Mouse (Mus musculus): ENCODE data around the gene Hist1h4f. TPM values are rescaled to one million over a fixed set of nuclear protein-coding genes. Genes with fewer than 3 reads are reported as not detected.
"Not testable (repeated sequence)": the region's sequence is repeated elsewhere in the genome, so short reads cannot be mapped to it uniquely, and the experiment has no call there.

Gene Hist1h4f
- polyA plus RNA-seq, 1 experiment from 2014 or later, result 0.88 TPM

DNA sequence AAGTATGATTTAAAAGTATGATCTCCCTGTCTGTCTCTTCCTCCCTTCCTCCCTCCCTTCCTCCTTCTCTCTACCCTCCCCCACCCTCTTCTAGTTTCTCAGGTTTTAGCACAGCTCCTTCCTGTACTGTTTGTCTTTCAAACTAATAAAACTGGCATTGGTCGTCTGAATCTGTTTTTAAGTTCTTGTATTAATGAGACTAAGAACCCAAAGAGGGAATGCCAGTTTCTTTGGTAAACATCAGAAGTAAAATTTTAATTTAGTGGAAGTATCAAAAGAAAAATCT, 35.4 kb upstream of the Hist1h4f start:
- WGBS, result 6% methylated on average over 1 of the region's 1 CpGs
- DNase-seq (ENCODE audit: low spot score) (no peak), ATAC-seq (ENCODE audit: low read depth) (no peak)

DNA sequence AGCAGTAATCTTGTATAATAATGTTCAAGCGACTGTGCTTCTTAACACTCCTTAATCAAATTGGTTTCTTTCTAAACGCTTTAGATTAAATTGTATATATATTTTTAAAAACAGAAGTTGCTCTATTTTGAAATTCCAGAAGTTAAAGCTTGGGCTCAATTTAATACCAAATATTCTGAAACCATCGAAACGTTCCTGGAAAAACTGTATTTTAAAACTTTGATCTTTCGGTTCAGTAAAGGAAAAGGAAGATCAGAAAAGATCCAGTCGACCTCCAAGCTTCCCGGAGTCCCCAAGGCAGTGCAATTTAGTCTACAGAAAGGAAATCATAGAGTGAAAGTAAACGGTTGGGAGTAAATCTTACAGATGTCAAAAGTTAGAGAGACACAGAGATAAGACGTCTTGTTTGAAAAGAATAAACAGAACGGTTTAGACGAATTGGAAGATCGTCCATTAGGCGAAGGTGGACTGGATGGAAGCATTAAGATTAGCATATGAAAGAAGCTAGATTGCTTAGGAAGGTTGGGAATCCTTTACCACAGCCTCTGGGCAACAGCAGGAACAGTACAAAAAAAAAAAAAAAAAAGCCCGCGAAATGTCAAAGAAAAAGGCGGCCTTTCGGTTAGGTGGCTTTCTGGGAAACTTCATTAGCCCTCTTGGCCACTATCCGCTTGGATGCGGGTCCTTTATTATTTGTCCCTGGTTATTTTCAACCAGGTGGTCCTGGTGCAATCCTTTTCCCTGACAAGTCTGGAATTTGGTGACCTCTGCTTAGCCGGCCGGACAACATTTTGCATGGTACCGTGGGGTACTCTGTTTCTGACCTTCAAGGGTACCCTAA, 34.9 kb upstream of the Hist1h4f start:
- peak overlapping the region; percentile 66 for H3K9ac ChIP-seq (ENCODE audit: low read depth, low read length)
- ATAC-seq (ENCODE audit: low read depth), result no peak
- peaks cover 23% of the 10 kb centered on the region; the same call in 1 of the 2 replicates for H3K4me1 ChIP-seq (ENCODE audit: control insufficient read depth, insufficient read depth, low read length)
- 2% methylated on average over 21 of the region's 22 CpGs for WGBS
- no peaks in the 10 kb centered on the region for H3K36me3 ChIP-seq (ENCODE audit: control insufficient read depth, insufficient read depth, low read length)
- H3K9me3 ChIP-seq (ENCODE audit: control insufficient read depth, low read length), result no peaks in the 10 kb centered on the region
- DNase-seq (ENCODE audit: low spot score), result peak; percentile 24
- H3K4me2 ChIP-seq (ENCODE audit: low read depth, low read length), result peak overlapping the region; percentile 65
- peak overlapping the region; percentile 93 for H3K27ac ChIP-seq (replicated peaks; ENCODE audit: low read depth, low read length)
- peak overlapping the region; percentile 45 for H3K4me3 ChIP-seq (ENCODE audit: low read depth, low read length)
- no peaks in the 10 kb centered on the region for H3K27me3 ChIP-seq (replicated peaks; ENCODE audit: control insufficient read depth, insufficient read depth, low read length)

More for the DNA sequence above, 35.4 kb upstream of the Hist1h4f start:
- H3K4me3 ChIP-seq (ENCODE audit: low read depth, low read length), result peak overlapping the region; percentile 45
- H3K27me3 ChIP-seq (replicated peaks; ENCODE audit: control insufficient read depth, insufficient read depth, low read length), result no peaks in the 10 kb centered on the region
- H3K9ac ChIP-seq (ENCODE audit: low read depth, low read length), result peak overlapping the region; percentile 66
- H3K9me3 ChIP-seq (ENCODE audit: control insufficient read depth, low read length), result no peaks in the 10 kb centered on the region
- H3K36me3 ChIP-seq (ENCODE audit: control insufficient read depth, insufficient read depth, low read length), result no peaks in the 10 kb centered on the region
- peak overlapping the region; percentile 93 for H3K27ac ChIP-seq (replicated peaks; ENCODE audit: low read depth, low read length)
- peak overlapping the region; percentile 65 for H3K4me2 ChIP-seq (ENCODE audit: low read depth, low read length)
- H3K4me1 ChIP-seq (ENCODE audit: control insufficient read depth, insufficient read depth, low read length), result peaks cover 23% of the 10 kb centered on the region; the same call in 1 of the 2 replicates

DNA sequence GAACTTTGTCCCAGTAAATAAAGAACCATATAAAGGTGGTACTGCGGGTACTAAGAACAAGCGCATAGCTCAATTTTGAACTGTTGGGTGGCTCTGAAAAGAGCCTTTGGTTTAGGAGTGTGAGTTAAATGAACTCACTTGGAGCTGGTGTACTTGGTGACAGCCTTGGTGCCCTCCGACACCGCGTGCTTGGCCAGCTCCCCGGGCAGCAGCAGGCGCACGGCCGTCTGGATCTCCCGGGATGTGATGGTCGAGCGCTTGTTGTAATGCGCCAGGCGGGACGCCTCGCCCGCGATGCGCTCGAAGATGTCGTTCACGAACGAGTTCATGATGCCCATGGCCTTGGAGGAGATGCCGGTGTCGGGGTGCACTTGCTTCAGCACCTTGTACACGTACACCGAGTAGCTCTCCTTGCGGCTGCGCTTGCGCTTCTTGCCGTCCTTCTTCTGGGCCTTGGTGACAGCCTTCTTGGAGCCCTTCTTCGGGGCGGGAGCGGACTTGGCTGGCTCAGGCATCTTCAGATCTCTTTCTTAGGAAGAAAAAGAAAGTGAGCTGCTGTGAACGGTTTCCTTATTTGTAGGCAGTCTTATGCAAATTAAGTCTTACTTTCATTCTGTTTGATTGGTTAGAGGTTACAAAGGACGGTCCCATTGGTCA, 34.1 kb upstream of the Hist1h4f start:
- under 1% methylated on average over 10 of the region's 36 CpGs for WGBS
- ATAC-seq (ENCODE audit: low read depth) (peak; percentile 89), DNase-seq (ENCODE audit: low spot score) (peak; percentile 97)
- not testable (repeated sequence) for H3K9me3 ChIP-seq (ENCODE audit: control insufficient read depth, low read length); H3K27me3 ChIP-seq (replicated peaks; ENCODE audit: control insufficient read depth, insufficient read depth, low read length); H3K36me3 ChIP-seq (ENCODE audit: control insufficient read depth, insufficient read depth, low read length)
- Histone ChIP-seq H3K4me2 (ENCODE audit: low read depth, low read length) (peak overlapping the region; percentile 65), H3K4me1 (ENCODE audit: control insufficient read depth, insufficient read depth, low read length) (peaks cover 27% of the 10 kb centered on the region; the same call in 1 of the 2 replicates), H3K9ac (ENCODE audit: low read depth, low read length) (peak overlapping the region; percentile 77), H3K4me3 (ENCODE audit: low read depth, low read length) (peak overlapping the region; percentile 45), H3K27ac (replicated peaks; ENCODE audit: low read depth, low read length) (peak overlapping the region; percentile 96)

DNA sequence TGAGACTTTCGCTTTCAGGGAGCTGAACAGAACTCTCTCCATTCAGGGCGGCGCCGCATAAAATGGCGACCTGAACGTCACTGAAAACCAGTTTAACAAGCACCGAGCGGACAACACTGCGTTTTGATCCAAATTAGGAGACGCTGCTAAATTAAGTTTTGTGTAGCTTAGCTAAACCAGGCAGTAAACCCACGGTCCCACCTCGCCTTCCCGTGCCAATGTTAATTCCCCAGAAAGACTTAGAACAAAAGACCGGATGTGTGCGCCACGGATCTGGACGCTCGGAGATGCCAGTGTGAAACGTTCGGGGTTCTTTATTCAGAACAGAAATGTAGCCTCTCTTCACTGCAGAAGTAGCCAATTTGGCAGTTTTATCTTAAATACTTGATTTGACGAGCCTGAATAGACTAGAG, 33.6 kb upstream of the Hist1h4f start:
- peak overlapping the region; percentile 45 for H3K4me3 ChIP-seq (ENCODE audit: low read depth, low read length)
- H3K27me3 ChIP-seq (replicated peaks; ENCODE audit: control insufficient read depth, insufficient read depth, low read length), result no peaks in the 10 kb centered on the region
- H3K36me3 ChIP-seq (ENCODE audit: control insufficient read depth, insufficient read depth, low read length), result no peaks in the 10 kb centered on the region
- under 1% methylated on average over 21 of the region's 21 CpGs for WGBS
- peaks cover 27% of the 10 kb centered on the region; the same call in 1 of the 2 replicates for H3K4me1 ChIP-seq (ENCODE audit: control insufficient read depth, insufficient read depth, low read length)
- peak; percentile 86 for DNase-seq (ENCODE audit: low spot score)
- peak overlapping the region; percentile 65 for H3K4me2 ChIP-seq (ENCODE audit: low read depth, low read length)
- H3K9me3 ChIP-seq (ENCODE audit: control insufficient read depth, low read length), result no peaks in the 10 kb centered on the region
- no peak for ATAC-seq (ENCODE audit: low read depth)
- peak overlapping the region; percentile 77 for H3K9ac ChIP-seq (ENCODE audit: low read depth, low read length)
- peak overlapping the region; percentile 96 for H3K27ac ChIP-seq (replicated peaks; ENCODE audit: low read depth, low read length)

GRCm38 (mm10) chr13:23584331-23584730, 32.9 kb upstream of the Hist1h4f start:
- Histone ChIP-seq H3K9ac (ENCODE audit: low read depth, low read length) (peak overlapping the region; percentile 77), H3K27ac (replicated peaks; ENCODE audit: low read depth, low read length) (peak overlapping the region; percentile 96), H3K36me3 (ENCODE audit: control insufficient read depth, insufficient read depth, low read length) (no peaks in the 10 kb centered on the region), H3K4me2 (ENCODE audit: low read depth, low read length) (peak overlapping the region; percentile 65), H3K27me3 (replicated peaks; ENCODE audit: control insufficient read depth, insufficient read depth, low read length) (no peaks in the 10 kb centered on the region), H3K9me3 (ENCODE audit: control insufficient read depth, low read length) (no peaks in the 10 kb centered on the region), H3K4me3 (ENCODE audit: low read depth, low read length) (peak overlapping the region; percentile 45), H3K4me1 (ENCODE audit: control insufficient read depth, insufficient read depth, low read length) (peaks cover 27% of the 10 kb centered on the region; the same call in 1 of the 2 replicates)
- DNase-seq (ENCODE audit: low spot score) (peak; percentile 34), ATAC-seq (ENCODE audit: low read depth) (no peak)

DNA sequence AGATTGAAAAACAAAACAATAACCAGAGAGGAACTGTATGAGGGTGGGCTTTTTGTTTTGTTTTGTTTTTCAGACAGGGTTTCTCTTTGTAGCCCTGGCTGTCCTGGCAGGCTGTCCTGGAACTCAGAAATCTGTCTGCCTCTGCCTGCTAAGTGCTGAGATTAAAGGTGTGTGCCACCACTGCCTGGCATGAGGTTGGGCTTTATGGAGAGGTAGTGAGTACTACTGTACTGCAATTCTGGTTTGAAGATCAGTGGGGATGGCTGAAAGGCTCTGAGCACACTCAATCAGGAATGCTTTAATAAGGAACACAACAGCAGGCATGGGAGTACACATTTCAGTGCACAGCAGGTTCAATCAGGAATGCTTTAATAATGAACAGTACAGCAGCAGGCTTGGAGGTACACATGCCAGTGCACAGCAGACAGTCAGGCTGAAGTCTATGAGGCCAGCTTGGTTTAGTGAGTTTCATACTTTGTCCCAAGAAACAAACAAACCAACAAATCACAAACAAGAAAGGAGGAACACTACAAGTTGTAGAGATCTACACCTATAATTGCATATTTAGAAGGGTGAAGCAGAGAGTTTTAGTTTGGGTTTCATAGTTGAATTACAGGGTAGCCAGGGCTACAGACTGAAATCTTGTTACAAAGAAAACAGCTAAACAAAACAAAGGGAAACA, 32.1 kb upstream of the Hist1h4f start:
- H3K9ac ChIP-seq (ENCODE audit: low read depth, low read length), result peak overlapping the region; percentile 8; the same call in 1 of the 2 replicates
- no peak overlapping the region for H3K4me3 ChIP-seq (ENCODE audit: low read depth, low read length)
- H3K4me2 ChIP-seq (ENCODE audit: low read depth, low read length), result peak overlapping the region; percentile 83; the same call in 1 of the 2 replicates
- no peaks in the 10 kb centered on the region for H3K9me3 ChIP-seq (ENCODE audit: control insufficient read depth, low read length)
- DNase-seq (ENCODE audit: low spot score), result no peak
- no peaks in the 10 kb centered on the region for H3K27me3 ChIP-seq (replicated peaks; ENCODE audit: control insufficient read depth, insufficient read depth, low read length)
- no peaks in the 10 kb centered on the region for H3K36me3 ChIP-seq (ENCODE audit: control insufficient read depth, insufficient read depth, low read length)
- peaks cover 27% of the 10 kb centered on the region; the same call in 1 of the 2 replicates for H3K4me1 ChIP-seq (ENCODE audit: control insufficient read depth, insufficient read depth, low read length)
- peak overlapping the region; percentile 96 for H3K27ac ChIP-seq (replicated peaks; ENCODE audit: low read depth, low read length)
- ATAC-seq (ENCODE audit: low read depth), result no peak

DNA sequence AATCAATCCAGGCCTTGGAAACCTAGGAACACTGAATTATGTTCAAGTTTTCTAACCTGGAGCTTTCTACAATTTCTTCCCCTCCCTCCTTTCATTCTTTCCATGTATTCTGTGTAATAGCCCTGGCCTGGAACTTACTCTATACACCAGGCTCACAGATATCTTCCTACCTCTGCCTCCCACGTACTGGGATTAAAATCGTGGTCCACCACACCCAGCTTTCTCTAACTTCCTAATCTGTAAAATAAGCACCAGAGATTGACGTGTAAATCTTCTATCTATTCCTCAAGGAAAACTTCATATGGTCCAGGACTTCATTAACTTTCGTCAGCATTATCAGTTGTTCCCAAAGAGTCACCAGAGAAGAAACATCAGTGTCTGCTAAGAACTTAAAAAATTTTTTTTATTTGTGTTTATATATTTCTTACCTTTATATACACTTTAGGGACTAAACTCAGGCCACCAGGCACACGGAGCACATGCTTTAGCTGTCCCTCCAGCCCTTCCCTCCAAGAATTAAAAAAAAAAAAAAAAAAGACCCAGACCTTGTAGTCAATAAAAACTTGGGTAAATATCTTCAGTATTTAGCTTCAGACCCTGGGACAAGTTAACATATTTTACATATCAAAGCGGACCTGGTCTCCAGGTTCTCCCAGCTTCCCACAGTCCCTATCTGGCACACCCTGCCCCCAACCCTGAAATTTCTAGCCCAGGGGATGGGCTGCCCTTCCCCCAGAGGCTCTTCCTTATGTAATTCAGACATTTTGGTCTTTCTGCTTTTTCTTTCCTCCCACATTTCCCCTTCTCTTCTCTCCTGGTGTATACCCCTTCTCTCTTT, 31.0 kb upstream of the Hist1h4f start:
- H3K9me3 ChIP-seq (ENCODE audit: control insufficient read depth, low read length), result no peaks in the 10 kb centered on the region
- peak overlapping the region; percentile 96 for H3K27ac ChIP-seq (replicated peaks; ENCODE audit: low read depth, low read length)
- H3K36me3 ChIP-seq (ENCODE audit: control insufficient read depth, insufficient read depth, low read length), result no peaks in the 10 kb centered on the region
- ATAC-seq (ENCODE audit: low read depth) (no peak), DNase-seq (ENCODE audit: low spot score) (no peak)
- peaks cover 27% of the 10 kb centered on the region; the same call in 1 of the 2 replicates for H3K4me1 ChIP-seq (ENCODE audit: control insufficient read depth, insufficient read depth, low read length)
- H3K27me3 ChIP-seq (replicated peaks; ENCODE audit: control insufficient read depth, insufficient read depth, low read length), result no peaks in the 10 kb centered on the region
- 4% methylated on average over 6 of the region's 6 CpGs for WGBS
- peak overlapping the region; percentile 83 for H3K4me2 ChIP-seq (ENCODE audit: low read depth, low read length)
- H3K4me3 ChIP-seq (ENCODE audit: low read depth, low read length), result peak overlapping the region; percentile 45
- peak overlapping the region; percentile 76 for H3K9ac ChIP-seq (ENCODE audit: low read depth, low read length)
